Mouse (Mus musculus): Measurements from ENCODE around the gene 4931406C07Rik.

DNA sequence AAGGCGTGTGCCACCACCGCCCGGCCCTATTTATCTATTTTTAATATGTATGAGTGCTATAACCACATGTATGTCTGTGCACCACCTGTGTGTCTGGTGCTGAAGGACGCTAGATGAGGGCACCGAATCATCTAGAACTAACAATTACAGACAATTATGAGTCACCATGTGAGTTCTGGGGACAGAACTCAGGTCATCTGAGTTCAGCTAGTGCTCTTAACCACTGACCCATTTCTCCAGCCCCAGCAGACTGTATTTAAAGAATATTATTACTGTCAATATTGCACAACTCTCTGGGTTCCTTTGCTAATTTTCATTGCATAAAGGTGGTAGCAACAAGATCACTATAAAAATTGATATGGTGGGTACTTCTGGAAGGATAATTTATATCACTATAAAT is 6.2 kb downstream of the 4931406C07Rik start:
- TF ChIP-seq POLR2A (IDR thresholded peaks at IDR 0.05; ENCODE audit: insufficient read depth, low read length), result no peak
- no peak for TF ChIP-seq CTCF (IDR thresholded peaks at IDR 0.05; ENCODE audit: low read depth, low read length)

All from ES-Bruce4 (cell line).